Mouse (Mus musculus): ENCODE measurements around the gene Pemt.

DNA sequence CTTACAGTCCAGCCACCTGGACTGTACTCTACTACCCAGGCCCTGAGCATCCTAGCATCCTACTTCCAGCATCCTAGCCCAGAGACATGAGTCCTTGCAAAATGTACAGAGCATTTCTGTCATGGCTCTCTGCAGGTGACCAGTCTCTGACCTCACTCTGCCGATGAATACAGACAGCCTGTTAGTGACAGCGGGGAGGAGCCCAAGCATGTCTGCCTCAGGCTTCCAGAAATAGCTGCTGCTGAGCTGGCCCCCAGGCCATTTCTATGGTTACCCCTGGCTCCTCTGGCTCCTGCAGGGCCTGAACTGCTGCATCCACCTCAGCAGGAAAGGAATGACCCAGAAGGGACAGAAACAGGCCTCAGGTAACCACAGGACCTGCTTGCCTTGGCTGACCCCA, 74.6 kb downstream of the Pemt start:
- TF ChIP-seq POLR2A (IDR thresholded peaks at IDR 0.05; ENCODE audit: insufficient read length, low read depth) (no peak), E2F4 (IDR thresholded peaks at IDR 0.05; ENCODE audit: insufficient read depth) (no peak), MYOG (IDR thresholded peaks at IDR 0.05; ENCODE audit: control insufficient read depth in 1 of 3, insufficient read depth in 1 of 3, insufficient read length in 2 of 3, low read depth in 2 of 3) (no peak), CEBPB (IDR thresholded peaks at IDR 0.05; ENCODE audit: insufficient read depth, poor library complexity, severe bottlenecking) (no peak), TCF12 (IDR thresholded peaks at IDR 0.05; ENCODE audit: insufficient read depth, poor library complexity, severe bottlenecking) (no peak), REST (IDR thresholded peaks at IDR 0.05; ENCODE audit: insufficient read depth, insufficient read length) (no peak), USF1 (IDR thresholded peaks at IDR 0.05; ENCODE audit: low read depth) (no peak), MAX (IDR thresholded peaks at IDR 0.05; ENCODE audit: low read depth) (no peak), SRF (IDR thresholded peaks at IDR 0.05; ENCODE audit: control insufficient read depth, insufficient read length, low read depth) (no peak), TCF3 (IDR thresholded peaks at IDR 0.05; ENCODE audit: insufficient read length, low read depth) (no peak), POLR2AphosphoS2 (IDR thresholded peaks at IDR 0.05; ENCODE audit: insufficient read length, low read depth) (no peak), MYOD1 (IDR thresholded peaks at IDR 0.05; ENCODE audit: control insufficient read depth in 1 of 3, insufficient read length in 2 of 3, low read depth in 2 of 3) (no peak)
